In the genomic region with DNA sequence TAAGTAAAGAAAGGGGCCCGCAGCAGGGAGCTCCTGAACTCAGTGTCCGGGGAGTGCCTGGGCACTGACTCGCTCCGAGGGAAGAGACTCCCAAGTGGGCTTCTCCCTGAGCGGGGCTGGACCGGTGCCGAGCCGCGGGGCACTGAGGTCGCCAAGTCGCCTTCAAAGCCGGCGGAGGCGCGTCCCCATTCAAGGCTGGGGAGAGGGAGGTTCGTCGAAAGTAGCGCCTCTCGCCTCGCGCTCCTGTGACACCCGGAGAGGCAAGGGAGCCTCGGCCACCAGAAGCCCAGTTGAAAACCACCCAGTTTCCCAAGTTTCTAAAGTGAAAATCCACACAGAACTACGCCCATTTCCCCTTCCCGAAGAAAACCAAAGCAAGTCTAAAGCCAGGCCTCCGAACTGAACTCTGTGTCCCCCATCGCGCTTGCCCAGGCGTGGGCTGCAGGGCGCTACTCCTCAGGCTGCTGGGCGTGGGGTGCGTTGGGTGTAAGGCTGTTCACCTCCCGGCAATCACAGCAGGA, we compare ENCODE assay signal across 8 mouse cellular contexts.
A peak's percentile ranks its signal among the peaks of the same experiment; 100 is the strongest.
DNase-seq lines count a peak whose midpoint lies in the region; ATAC-seq and TF ChIP-seq lines count a peak whose summit lies in the region.

No protein-coding gene starts in this region.

- no peaks in the 10 kb centered on the region for H3K9me3 ChIP-seq in embryonic facial prominence, embryonic 10.5 days
- H3K9me3 ChIP-seq in heart, embryonic 13.5 days, result no peaks in the 10 kb centered on the region
- no peaks in the 10 kb centered on the region for H3K9me3 ChIP-seq in kidney, postnatal 0 days (replicated peaks; ENCODE audit: low read length)

- no peak for TF ChIP-seq CTCF in kidney, postnatal 0 days (IDR thresholded peaks at IDR 0.05; ENCODE audit: low read depth)

- H3K4me1 ChIP-seq in embryonic facial prominence, embryonic 10.5 days, result peaks cover 64% of the 10 kb centered on the region
- H3K4me1 ChIP-seq in heart, embryonic 13.5 days, result peaks cover 53% of the 10 kb centered on the region
- peaks cover 33% of the 10 kb centered on the region for H3K4me1 ChIP-seq in kidney, postnatal 0 days (replicated peaks; ENCODE audit: insufficient read depth, low read length)

- under 1% methylated on average over 33 of the region's 33 CpGs for WGBS in embryonic facial prominence, embryonic 10.5 days
- under 1% methylated on average over 33 of the region's 33 CpGs for WGBS in heart, embryonic 13.5 days
- WGBS in kidney, postnatal 0 days, result under 1% methylated on average over 33 of the region's 33 CpGs

- peaks cover 94% of the 10 kb centered on the region for H3K27me3 ChIP-seq in embryonic facial prominence, embryonic 10.5 days (replicated peaks; ENCODE audit: low read depth, poor library complexity, severe bottlenecking)
- peaks cover 60% of the 10 kb centered on the region for H3K27me3 ChIP-seq in heart, embryonic 13.5 days (replicated peaks)
- H3K27me3 ChIP-seq in kidney, postnatal 0 days (ENCODE audit: insufficient read depth, low read length), result peaks cover 25% of the 10 kb centered on the region

- peak overlapping the region; percentile 53 for H3K4me3 ChIP-seq in embryonic facial prominence, embryonic 10.5 days
- peak overlapping the region; percentile 56 for H3K4me3 ChIP-seq in heart, embryonic 13.5 days
- H3K4me3 ChIP-seq in kidney, postnatal 0 days (replicated peaks; ENCODE audit: low read depth, low read length), result peak overlapping the region; percentile 39

- H3K36me3 ChIP-seq in embryonic facial prominence, embryonic 10.5 days (replicated peaks), result no peaks in the 10 kb centered on the region
- no peaks in the 10 kb centered on the region for H3K36me3 ChIP-seq in heart, embryonic 13.5 days
- no peaks in the 10 kb centered on the region for H3K36me3 ChIP-seq in kidney, postnatal 0 days (ENCODE audit: insufficient read depth, low read length)

- no peak overlapping the region; the same call in 1 of the 2 replicates for H3K27ac ChIP-seq in embryonic facial prominence, embryonic 10.5 days (replicated peaks)
- no peak overlapping the region for H3K27ac ChIP-seq in heart, embryonic 13.5 days (replicated peaks)
- H3K27ac ChIP-seq in kidney, postnatal 0 days, result no peak overlapping the region

- no peak for ATAC-seq in heart, embryonic 13.5 days (ENCODE audit: extremely low read depth, insufficient number of reproducible peaks, low FRiP score, low TSS enrichment)
- ATAC-seq in kidney, postnatal 0 days (replicated peaks; ENCODE audit: low FRiP score, low read depth), result no peak

- peak; percentile 38 for DNase-seq in urinary bladder, postnatal 25 days (ENCODE audit: low spot score)
- DNase-seq in urinary bladder, postnatal 10 days (ENCODE audit: low spot score), result no peak
- DNase-seq in embryonic facial prominence, embryonic 10.5 days (ENCODE audit: low spot score), result peak; percentile 69
- DNase-seq in kidney, postnatal 0 days (ENCODE audit: low spot score), result peak; percentile 30
- DNase-seq in mesoderm, embryonic 11.5 days (ENCODE audit: low read depth, low spot score), result peak; percentile 37
- DNase-seq in testis, postnatal 10 days (ENCODE audit: low spot score), result peak; percentile 77
- DNase-seq in frontal cortex, postnatal 25 days (ENCODE audit: low spot score in 2 of 2), result no peak

- H3K9ac ChIP-seq in heart, embryonic 13.5 days, result peak overlapping the region; percentile 76
- H3K9ac ChIP-seq in kidney, postnatal 0 days (ENCODE audit: low read depth, low read length), result peak overlapping the region; percentile 40

- peak overlapping the region; percentile 88 for H3K4me2 ChIP-seq in heart, embryonic 13.5 days
- peak overlapping the region; percentile 86 for H3K4me2 ChIP-seq in kidney, postnatal 0 days (ENCODE audit: low read length)

Comparison
In these comparisons a context has a peak if more than half of its experiments do, and no peak if none do; other contexts are left out.
1. DNase-seq: peak in urinary bladder, postnatal 25 days (single experiment), embryonic facial prominence, embryonic 10.5 days (single experiment), kidney, postnatal 0 days (single experiment), mesoderm, embryonic 11.5 days (single experiment) and testis, postnatal 10 days (single experiment); none in urinary bladder, postnatal 10 days (single experiment) and frontal cortex, postnatal 25 days (0 of 2).
2. Peak in every context shown above with its lines, with median percentiles within 50 percentile points of each other: H3K4me3 ChIP-seq.